Mouse (Mus musculus): ENCODE results near the gene Rfxap.

GRCm38 (mm10) chr3:54807666-54808217 is at the start of gene Rfxap:
- no peak for TF ChIP-seq CTCF (IDR thresholded peaks at IDR 0.05; ENCODE audit: low read depth, low read length)
- peak; percentile 10 for TF ChIP-seq POLR2A (IDR thresholded peaks at IDR 0.05; ENCODE audit: insufficient read depth, low read length)
- TF ChIP-seq EP300 (IDR thresholded peaks at IDR 0.05; ENCODE audit: insufficient read depth, low read depth, low read length), result no peak

All from ES-Bruce4 (cell line).